Mouse (Mus musculus) ES-E14 (cell line): Measurements from ENCODE around the gene Rpl4. TPM values are rescaled to one million over a fixed set of nuclear protein-coding genes. Genes with fewer than 3 reads are reported as not detected.

Source experiments
- DNase-seq: peaks from one replicate; pipeline ENCODE4 v3.0.0-alpha.2; 2013; ENCODE audit warnings: low read depth, low spot score
- H3K27ac ChIP-seq: 2 replicates; pipeline ENCODE4 v1.5.1; 2012; ENCODE audit warnings: low read depth, mild to moderate bottlenecking, low read length, moderate library complexity, mixed read lengths; ENCODE audit not compliant: poor library complexity, insufficient read depth, severe bottlenecking
- H3K36me3 ChIP-seq: 2 replicates; pipeline ENCODE4 v1.6.1; 2012; ENCODE audit warnings: mild to moderate bottlenecking, low read length, moderate library complexity, mixed read lengths; ENCODE audit not compliant: control insufficient read depth, poor library complexity, insufficient read depth, severe bottlenecking
- H3K4me1 ChIP-seq, 2 experiments: fragments of 150-350 bp in 1 of 2; sonication (generic) in 1 of 2; 2 replicates each; pipeline ENCODE4 v1.6.1; 2012; ENCODE audit warnings: low read length in 2 of 2, mild to moderate bottlenecking in 1 of 2, mixed read lengths in 1 of 2; ENCODE audit not compliant: control insufficient read depth in 2 of 2, insufficient read depth in 2 of 2, poor library complexity in 1 of 2
- H3K4me3 ChIP-seq, 2 experiments: fragments of 150-350 bp in 1 of 2; sonication (generic) in 1 of 2; 2 replicates each; pipeline ENCODE4 v1.5.1; 2012; ENCODE audit warnings: low read length in 2 of 2, low read depth in 1 of 2, mild to moderate bottlenecking in 1 of 2, mixed read lengths in 1 of 2; ENCODE audit not compliant: insufficient read depth in 1 of 2, poor library complexity in 1 of 2, severe bottlenecking in 1 of 2
- H3K9ac ChIP-seq: 2 replicates; pipeline ENCODE4 v1.6.1; 2012; ENCODE audit warnings: low read depth, mild to moderate bottlenecking, low read length, mixed read lengths; ENCODE audit not compliant: poor library complexity, insufficient read depth, severe bottlenecking
- H3K9me3 ChIP-seq: fragments of 150-350 bp; sonication (generic); 2 replicates; pipeline ENCODE4 v1.6.1; 2012; ENCODE audit warnings: low read depth, mild to moderate bottlenecking, low read length; ENCODE audit not compliant: control insufficient read depth, insufficient read depth
- CHD2 ChIP-seq: IDR thresholded peaks from 2 replicates; pipeline ENCODE4 v1.6.1; 2014; ENCODE audit warnings: mild to moderate bottlenecking, low read depth, low read length, inconsistent platforms
- HCFC1 ChIP-seq: IDR thresholded peaks from 2 replicates; pipeline ENCODE4 v1.6.1; 2012; ENCODE audit warnings: low read length, inconsistent platforms, borderline replicate concordance; ENCODE audit not compliant: insufficient read depth
- MAFK ChIP-seq: IDR thresholded peaks from 2 replicates; pipeline ENCODE4 v1.6.1; 2014; ENCODE audit warnings: mild to moderate bottlenecking, low read depth, low read length, inconsistent platforms; ENCODE audit not compliant: insufficient read depth
- ZC3H11A ChIP-seq: IDR thresholded peaks from 2 replicates; pipeline ENCODE4 v1.6.1; 2012; ENCODE audit warnings: low read depth, mild to moderate bottlenecking, inconsistent platforms, low read length, borderline replicate concordance
- ZNF384 ChIP-seq: IDR thresholded peaks from 2 replicates; pipeline ENCODE4 v1.6.1; 2012; ENCODE audit warnings: low read depth, low read length, inconsistent platforms
- in situ Hi-C, 2 experiments: fragments of 600-800 bp; cut with MboI; formaldehyde crosslinking; loops; one replicate each; pipeline ENCODE4 v1.15.1; 2025; ENCODE audit warnings: low sequenced_read_pairs in 2 of 2, inconsistent platforms in 1 of 2; ENCODE audit not compliant: unreplicated experiment in 2 of 2
- total RNA-seq: library from RNA; depleted of rRNA; stranded (reverse); fragments of 300-350 nt; gene quantifications from 2 replicates; pipeline ENCODE4 v1.2.3, GENCODE M21; 2012

Gene Rpl4
- total RNA-seq, 1 experiment = 1,343 TPM

DNA sequence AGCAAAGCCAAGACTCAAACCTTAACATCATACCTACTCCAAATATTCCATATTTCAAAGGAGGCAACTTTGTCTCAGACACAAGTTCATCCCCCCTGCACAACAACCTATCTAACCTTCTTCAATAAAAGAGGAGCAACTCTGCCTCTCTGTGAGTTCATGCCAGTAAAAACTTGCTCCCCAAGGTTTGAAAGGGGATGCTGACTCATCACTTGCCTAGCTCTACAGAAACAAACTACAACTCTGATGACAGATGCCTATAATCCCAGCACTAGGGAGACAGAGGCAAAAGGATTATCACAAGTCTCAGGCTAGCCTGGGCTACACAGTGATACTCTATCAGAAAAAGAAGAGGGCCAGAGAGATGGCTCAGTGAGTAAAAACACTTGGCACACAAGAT, 44.7 kb downstream of the Rpl4 start:
- in situ Hi-C loops = no loop called here
- Histone ChIP-seq H3K4me3 (no peak overlapping the region), H3K27ac (no peak overlapping the region), H3K4me1 (peaks cover 11 to 20% of the 10 kb centered on the region in 2 experiments), H3K9me3 (no peaks in the 10 kb centered on the region), H3K36me3 (peaks cover 3% of the 10 kb centered on the region; the same call in 1 of the 2 replicates), H3K9ac (no peak overlapping the region)
- TF ChIP-seq ZC3H11A = no peak
- peak; percentile 68 for TF ChIP-seq MAFK
- no peak for TF ChIP-seq HCFC1
- DNase-seq = no peak

GRCm38 (mm10) chr9:64219305-64219704, 46.1 kb downstream of the Rpl4 start:
- Histone ChIP-seq H3K9ac (no peak overlapping the region), H3K4me3 (no peak overlapping the region), H3K36me3 (no peaks in the 10 kb centered on the region; the same call in 1 of the 2 replicates), H3K4me1 (peaks cover 13 to 20% of the 10 kb centered on the region in 2 experiments), H3K9me3 (no peaks in the 10 kb centered on the region), H3K27ac (no peak overlapping the region; the same call in 1 of the 2 replicates)
- in situ Hi-C loops = no loop called here
- no peak for TF ChIP-seq HCFC1
- TF ChIP-seq ZNF384 = no peak
- TF ChIP-seq MAFK = no peak
- TF ChIP-seq ZC3H11A = no peak
- TF ChIP-seq CHD2 = no peak
- no peak for DNase-seq

DNA sequence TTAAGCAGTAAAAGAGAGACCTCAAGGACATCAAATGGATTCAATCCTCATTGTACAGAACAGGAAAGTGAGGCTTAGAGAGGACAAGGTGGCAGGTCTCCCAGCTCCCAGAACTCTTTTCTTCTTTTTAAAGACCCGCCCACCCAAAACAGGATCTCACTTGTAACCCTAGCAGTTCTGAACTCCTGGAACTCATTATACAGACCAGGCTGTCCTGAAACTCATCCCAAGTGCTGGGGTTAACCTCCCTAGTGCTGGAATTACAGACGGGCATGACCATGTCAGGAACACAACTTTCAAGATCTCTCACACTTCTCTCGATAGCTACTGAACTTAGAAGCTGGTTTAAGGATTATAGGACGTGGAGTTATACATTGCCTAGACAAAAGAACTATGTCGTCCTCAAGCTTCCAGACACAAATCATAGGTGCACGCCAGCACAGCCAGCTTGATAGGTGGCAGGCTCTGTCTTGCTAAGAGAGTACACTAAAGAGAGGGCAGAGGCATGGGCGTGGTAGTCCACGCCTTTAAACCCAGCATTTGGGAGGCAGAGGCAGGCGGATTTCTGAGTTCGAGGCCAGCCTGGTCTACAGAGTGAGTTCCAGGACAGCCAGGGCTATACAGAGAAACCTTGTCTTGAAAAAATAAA, 46.7 kb downstream of the Rpl4 start:
- H3K27ac ChIP-seq = no peak overlapping the region; the same call in 1 of the 2 replicates
- H3K4me3 ChIP-seq = no peak overlapping the region
- no peak overlapping the region for H3K9ac ChIP-seq
- no peaks in the 10 kb centered on the region; the same call in 1 of the 2 replicates for H3K36me3 ChIP-seq
- TF ChIP-seq MAFK (no peak), HCFC1 (no peak), ZNF384 (no peak), CHD2 (no peak), ZC3H11A (no peak)
- no peaks in the 10 kb centered on the region for H3K9me3 ChIP-seq
- H3K4me1 ChIP-seq = peaks cover 13 to 18% of the 10 kb centered on the region in 2 experiments
- in situ Hi-C loops = no loop called here
- no peak for DNase-seq

GRCm38 (mm10) chr9:64220603-64221002, 47.4 kb downstream of the Rpl4 start:
- Histone ChIP-seq H3K4me1 (peaks cover 13 to 16% of the 10 kb centered on the region in 2 experiments), H3K36me3 (peaks cover under 1% of the 10 kb centered on the region; the same call in 1 of the 2 replicates), H3K27ac (no peak overlapping the region; the same call in 1 of the 2 replicates), H3K9me3 (no peaks in the 10 kb centered on the region), H3K9ac (no peak overlapping the region), H3K4me3 (no peak overlapping the region)
- TF ChIP-seq MAFK = no peak
- TF ChIP-seq HCFC1 = no peak
- no peak for TF ChIP-seq ZC3H11A
- TF ChIP-seq ZNF384 = no peak
- no peak for TF ChIP-seq CHD2
- DNase-seq = no peak
- in situ Hi-C loops = no loop called here

- Histone ChIP-seq H3K9me3 (no peaks in the 10 kb centered on the region), H3K27ac (no peak overlapping the region), H3K36me3 (peaks cover 2% of the 10 kb centered on the region; the same call in 1 of the 2 replicates), H3K9ac (no peak overlapping the region), H3K4me1 (peaks cover 12 to 13% of the 10 kb centered on the region in 2 experiments), H3K4me3 (no peak overlapping the region)
- in situ Hi-C loops = no loop called here
- no peak for DNase-seq
- TF ChIP-seq CHD2 (no peak), HCFC1 (no peak), ZC3H11A (no peak), ZNF384 (0 out of 2 replicates have a peak, but pooled peaks have one; percentile 36), MAFK (no peak)
These were observed 48.3 kb downstream of the Rpl4 start for GRCm38 (mm10) chr9:64221480-64221879.
